Mouse (Mus musculus): ENCODE measurements at regions not wholly inside any gene's neighbourhood (a gene's known extent, or its start where the extent isn't known, plus 50 kb on each side); places are given as distances from the start of the nearest gene placed in this dataset.

- DNase-seq (ENCODE audit: low read depth, low spot score), result no peak
- no peak overlapping the region for H3K4me3 ChIP-seq (ENCODE audit: insufficient read depth in 1 of 2, low read depth in 1 of 2, low read length in 2 of 2, poor library complexity in 1 of 2, severe bottlenecking in 1 of 2)
- no peaks in the 10 kb centered on the region for H3K9me3 ChIP-seq (ENCODE audit: control insufficient read depth, insufficient read depth, low read depth, low read length)
- no peak overlapping the region for H3K9ac ChIP-seq (ENCODE audit: insufficient read depth, low read depth, low read length, poor library complexity, severe bottlenecking)
- TF ChIP-seq ZNF384 (IDR thresholded peaks at IDR 0.05; ENCODE audit: low read depth, low read length) (no peak), CHD2 (IDR thresholded peaks at IDR 0.05; ENCODE audit: low read depth, low read length) (no peak), ZC3H11A (IDR thresholded peaks at IDR 0.05; ENCODE audit: borderline replicate concordance, low read depth, low read length) (no peak), HCFC1 (IDR thresholded peaks at IDR 0.05; ENCODE audit: borderline replicate concordance, insufficient read depth, low read length) (no peak), MAFK (IDR thresholded peaks at IDR 0.05; ENCODE audit: insufficient read depth, low read depth, low read length) (no peak)
- in situ Hi-C loops (cut with MboI; ENCODE audit: low sequenced_read_pairs in 2 of 2, unreplicated experiment in 2 of 2), result no loop called here
- H3K27ac ChIP-seq (ENCODE audit: insufficient read depth, low read depth, low read length, poor library complexity, severe bottlenecking), result no peak overlapping the region
- no peaks in the 10 kb centered on the region for H3K4me1 ChIP-seq (ENCODE audit: control insufficient read depth in 2 of 2, insufficient read depth in 2 of 2, low read length in 2 of 2, poor library complexity in 1 of 2)
- no peaks in the 10 kb centered on the region for H3K36me3 ChIP-seq (ENCODE audit: control insufficient read depth, insufficient read depth, low read length, poor library complexity, severe bottlenecking)
These were observed 489.8 kb downstream of the Ccdc50 start for GRCm38 (mm10) chr16:27878499-27878898.

- Histone ChIP-seq H3K27ac (ENCODE audit: insufficient read depth, low read depth, low read length, poor library complexity, severe bottlenecking) (no peak overlapping the region), H3K4me1 (ENCODE audit: control insufficient read depth in 2 of 2, insufficient read depth in 2 of 2, low read length in 2 of 2, poor library complexity in 1 of 2) (no peaks in the 10 kb centered on the region), H3K36me3 (ENCODE audit: control insufficient read depth, insufficient read depth, low read length, poor library complexity, severe bottlenecking) (no peaks in the 10 kb centered on the region), H3K9me3 (ENCODE audit: control insufficient read depth, insufficient read depth, low read depth, low read length) (no peaks in the 10 kb centered on the region), H3K4me3 (ENCODE audit: insufficient read depth in 1 of 2, low read depth in 1 of 2, low read length in 2 of 2, poor library complexity in 1 of 2, severe bottlenecking in 1 of 2) (no peak overlapping the region), H3K9ac (ENCODE audit: insufficient read depth, low read depth, low read length, poor library complexity, severe bottlenecking) (no peak overlapping the region)
- no peak for TF ChIP-seq CHD2 (IDR thresholded peaks at IDR 0.05; ENCODE audit: low read depth, low read length)
- no peak for TF ChIP-seq ZNF384 (IDR thresholded peaks at IDR 0.05; ENCODE audit: low read depth, low read length)
- no peak for DNase-seq (ENCODE audit: low read depth, low spot score)
- in situ Hi-C loops (cut with MboI; ENCODE audit: low sequenced_read_pairs in 2 of 2, unreplicated experiment in 2 of 2), result no loop called here
These were observed 490.3 kb downstream of the Ccdc50 start for GRCm38 (mm10) chr16:27878950-27879349.

DNA sequence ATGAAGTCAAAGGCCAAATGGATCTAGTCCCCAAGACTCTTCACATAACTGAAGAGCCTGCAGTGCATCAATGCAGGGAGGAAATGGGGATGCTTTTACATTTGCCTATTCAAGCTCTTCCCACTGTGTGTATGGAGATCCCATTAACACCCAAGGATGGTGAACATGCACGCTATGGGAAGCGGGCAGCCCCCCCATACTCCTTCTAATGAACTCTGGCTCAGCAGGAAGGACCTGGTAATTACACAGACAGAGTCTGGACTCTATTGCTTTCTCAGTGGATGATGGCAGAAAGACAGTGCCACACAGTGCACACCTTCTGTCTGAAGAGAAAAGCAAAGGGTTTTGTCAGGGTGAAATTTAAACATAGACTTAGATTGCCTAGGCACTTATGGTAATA lies 495.7 kb downstream of the Ccdc50 start:
- Histone ChIP-seq H3K4me3 (ENCODE audit: insufficient read depth in 1 of 2, low read depth in 1 of 2, low read length in 2 of 2, poor library complexity in 1 of 2, severe bottlenecking in 1 of 2) (no peak overlapping the region), H3K4me1 (ENCODE audit: control insufficient read depth in 2 of 2, insufficient read depth in 2 of 2, low read length in 2 of 2, poor library complexity in 1 of 2) (no peaks in the 10 kb centered on the region), H3K36me3 (ENCODE audit: control insufficient read depth, insufficient read depth, low read length, poor library complexity, severe bottlenecking) (no peaks in the 10 kb centered on the region), H3K9ac (ENCODE audit: insufficient read depth, low read depth, low read length, poor library complexity, severe bottlenecking) (no peak overlapping the region), H3K9me3 (ENCODE audit: control insufficient read depth, insufficient read depth, low read depth, low read length) (no peaks in the 10 kb centered on the region), H3K27ac (ENCODE audit: insufficient read depth, low read depth, low read length, poor library complexity, severe bottlenecking) (no peak overlapping the region)
- in situ Hi-C loops (cut with MboI; ENCODE audit: low sequenced_read_pairs in 2 of 2, unreplicated experiment in 2 of 2), result no loop called here
- TF ChIP-seq CHD2 (IDR thresholded peaks at IDR 0.05; ENCODE audit: low read depth, low read length) (no peak), ZNF384 (IDR thresholded peaks at IDR 0.05; ENCODE audit: low read depth, low read length) (no peak), MAFK (IDR thresholded peaks at IDR 0.05; ENCODE audit: insufficient read depth, low read depth, low read length) (no peak), ZC3H11A (IDR thresholded peaks at IDR 0.05; ENCODE audit: borderline replicate concordance, low read depth, low read length) (no peak), HCFC1 (IDR thresholded peaks at IDR 0.05; ENCODE audit: borderline replicate concordance, insufficient read depth, low read length) (no peak)
- no peak for DNase-seq (ENCODE audit: low read depth, low spot score)

DNA sequence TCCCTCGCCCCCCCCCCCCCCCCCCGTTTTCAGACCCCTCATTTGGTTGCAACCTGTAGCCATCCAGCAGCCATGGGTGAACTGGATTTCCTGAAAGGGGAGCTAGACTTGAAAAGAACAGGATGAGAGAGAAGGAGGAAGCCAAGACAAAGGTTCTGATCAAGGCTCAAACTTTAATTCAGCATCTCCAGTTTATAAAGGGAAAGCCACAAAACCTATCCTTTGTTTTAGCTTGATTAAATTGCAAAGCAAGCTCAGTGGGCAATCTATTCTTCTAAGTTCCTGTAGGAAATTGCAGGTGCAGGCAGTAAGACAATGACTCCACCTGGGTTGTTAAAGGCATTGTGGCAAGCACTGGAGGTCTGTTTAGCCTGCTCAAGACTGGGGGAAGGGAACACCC lies 517.4 kb downstream of the Ccdc50 start:
- TF ChIP-seq ZNF384 (IDR thresholded peaks at IDR 0.05; ENCODE audit: low read depth, low read length) (no peak), CHD2 (IDR thresholded peaks at IDR 0.05; ENCODE audit: low read depth, low read length) (no peak), ZC3H11A (IDR thresholded peaks at IDR 0.05; ENCODE audit: borderline replicate concordance, low read depth, low read length) (no peak), MAFK (IDR thresholded peaks at IDR 0.05; ENCODE audit: insufficient read depth, low read depth, low read length) (no peak), HCFC1 (IDR thresholded peaks at IDR 0.05; ENCODE audit: borderline replicate concordance, insufficient read depth, low read length) (no peak)
- Histone ChIP-seq H3K4me1 (ENCODE audit: control insufficient read depth in 2 of 2, insufficient read depth in 2 of 2, low read length in 2 of 2, poor library complexity in 1 of 2) (peaks cover 2 to 3% of the 10 kb centered on the region in 2 experiments; a peak in 2 of 4 replicates), H3K4me3 (ENCODE audit: insufficient read depth in 1 of 2, low read depth in 1 of 2, low read length in 2 of 2, poor library complexity in 1 of 2, severe bottlenecking in 1 of 2) (no peak overlapping the region), H3K27ac (ENCODE audit: insufficient read depth, low read depth, low read length, poor library complexity, severe bottlenecking) (no peak overlapping the region; the same call in 1 of the 2 replicates), H3K9me3 (ENCODE audit: control insufficient read depth, insufficient read depth, low read depth, low read length) (no peaks in the 10 kb centered on the region), H3K36me3 (ENCODE audit: control insufficient read depth, insufficient read depth, low read length, poor library complexity, severe bottlenecking) (no peaks in the 10 kb centered on the region), H3K9ac (ENCODE audit: insufficient read depth, low read depth, low read length, poor library complexity, severe bottlenecking) (no peak overlapping the region)
- peak; percentile 26 for DNase-seq (ENCODE audit: low read depth, low spot score)
- in situ Hi-C loops (cut with MboI; ENCODE audit: low sequenced_read_pairs in 2 of 2, unreplicated experiment in 2 of 2), result no loop called here

DNA sequence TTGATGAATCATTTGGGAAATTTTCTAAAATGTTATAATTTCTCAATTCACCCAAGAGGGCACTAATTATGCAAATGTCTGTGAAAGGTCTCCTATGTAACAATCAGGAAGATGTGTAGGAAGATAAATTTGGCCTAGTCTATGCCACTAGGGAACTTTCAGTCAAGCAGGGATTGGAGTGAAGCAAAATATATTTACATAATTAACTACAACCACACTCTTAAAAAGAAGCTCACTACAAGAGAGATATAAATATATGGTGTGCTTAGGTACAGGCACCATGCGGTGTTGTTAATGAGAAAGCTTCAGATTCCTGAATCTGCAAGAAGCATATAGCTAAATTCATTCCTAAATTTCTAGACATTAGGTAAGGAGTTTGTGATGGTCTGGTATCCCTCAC lies 526.8 kb downstream of the Ccdc50 start:
- Histone ChIP-seq H3K9me3 (ENCODE audit: control insufficient read depth, insufficient read depth, low read depth, low read length) (no peaks in the 10 kb centered on the region; the same call in 1 of the 2 replicates), H3K4me1 (ENCODE audit: control insufficient read depth in 2 of 2, insufficient read depth in 2 of 2, low read length in 2 of 2, poor library complexity in 1 of 2) (no peaks in the 10 kb centered on the region), H3K27ac (ENCODE audit: insufficient read depth, low read depth, low read length, poor library complexity, severe bottlenecking) (no peak overlapping the region), H3K36me3 (ENCODE audit: control insufficient read depth, insufficient read depth, low read length, poor library complexity, severe bottlenecking) (no peaks in the 10 kb centered on the region), H3K9ac (ENCODE audit: insufficient read depth, low read depth, low read length, poor library complexity, severe bottlenecking) (no peak overlapping the region), H3K4me3 (ENCODE audit: insufficient read depth in 1 of 2, low read depth in 1 of 2, low read length in 2 of 2, poor library complexity in 1 of 2, severe bottlenecking in 1 of 2) (no peak overlapping the region)
- DNase-seq (ENCODE audit: low read depth, low spot score), result no peak
- in situ Hi-C loops (cut with MboI; ENCODE audit: low sequenced_read_pairs in 2 of 2, unreplicated experiment in 2 of 2), result no loop called here
- TF ChIP-seq CHD2 (IDR thresholded peaks at IDR 0.05; ENCODE audit: low read depth, low read length), result no peak
- TF ChIP-seq ZNF384 (IDR thresholded peaks at IDR 0.05; ENCODE audit: low read depth, low read length), result no peak
- TF ChIP-seq MAFK (IDR thresholded peaks at IDR 0.05; ENCODE audit: insufficient read depth, low read depth, low read length), result no peak
- TF ChIP-seq HCFC1 (IDR thresholded peaks at IDR 0.05; ENCODE audit: borderline replicate concordance, insufficient read depth, low read length), result no peak
- TF ChIP-seq ZC3H11A (IDR thresholded peaks at IDR 0.05; ENCODE audit: borderline replicate concordance, low read depth, low read length), result no peak
